Mouse (Mus musculus) gastrocnemius, adult 8-10 months (tissue): ENCODE results near the gene Fhl1. TPM values are rescaled to one million over a fixed set of nuclear protein-coding genes. Genes with fewer than 3 reads are reported as not detected.
A peak's percentile ranks its signal among the peaks of the same experiment; 100 is the strongest.

Source experiments
- DNase-seq, 2 experiments: peaks; one replicate each; pipeline ENCODE4 v3.0.0; 2022; ENCODE audit warnings: low spot score in 2 of 2
- total RNA-seq, 4 experiments: library from RNA; stranded (reverse); gene quantifications; 2 replicates each; pipeline ENCODE4 v1.2.4; 2022

The Fhl1 gene
- total RNA-seq, result 1,000 to 10,000 TPM in 2 of 4 experiments, 100 to 1,000 TPM in 2; 965 to 1,061 (median 1,004) TPM

DNA sequence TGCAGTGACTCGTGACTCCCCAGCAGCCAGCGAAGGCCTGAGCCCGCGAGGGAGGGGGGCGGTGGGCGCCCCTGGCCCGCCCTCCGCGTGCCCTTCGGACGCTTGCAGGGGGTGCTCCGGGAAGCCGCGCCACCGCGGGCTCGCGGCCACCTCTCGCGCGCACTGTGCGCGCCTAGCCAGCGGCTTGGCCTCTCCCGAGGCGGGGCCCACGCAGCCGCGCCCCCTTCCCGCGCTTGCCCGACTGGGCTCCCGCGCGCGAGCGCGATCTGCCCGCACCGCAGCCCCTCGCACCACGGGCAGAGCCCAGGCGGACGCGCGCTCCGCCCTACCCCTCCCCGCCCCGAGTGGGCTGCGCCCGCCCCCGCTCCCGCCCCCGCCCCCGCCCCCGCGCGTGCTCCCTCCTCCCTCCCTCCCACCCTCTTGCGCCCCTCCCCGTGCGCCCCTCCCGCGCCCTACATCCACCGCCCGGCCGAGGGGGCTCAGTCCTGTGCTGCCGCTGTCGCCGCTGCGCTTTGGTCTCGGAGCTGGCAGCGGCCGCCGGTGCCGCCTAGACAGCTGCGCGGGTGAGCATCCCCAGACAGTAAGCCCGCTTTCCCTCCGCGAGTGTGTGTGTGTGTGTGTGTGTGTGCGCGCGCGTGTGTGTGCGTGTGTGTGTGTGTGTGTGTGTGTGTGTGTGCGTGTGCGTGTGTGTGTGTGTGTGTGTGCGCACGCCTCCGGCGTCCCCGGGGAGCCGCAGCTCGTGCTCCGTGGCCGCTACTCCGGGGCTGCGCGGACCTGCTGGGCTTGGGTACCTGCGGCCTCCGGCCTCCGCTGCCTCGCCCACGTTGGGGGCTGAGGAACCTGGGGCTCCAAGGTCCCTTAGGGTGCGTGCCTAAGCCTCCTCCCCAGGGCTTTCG, at the start of gene Fhl1:
TSS of gene Fhl1 (plus strand) at position 482 of the 896 bp plus-strand sequence.
- DNase-seq, result peak; percentile 16 to 49

DNA sequence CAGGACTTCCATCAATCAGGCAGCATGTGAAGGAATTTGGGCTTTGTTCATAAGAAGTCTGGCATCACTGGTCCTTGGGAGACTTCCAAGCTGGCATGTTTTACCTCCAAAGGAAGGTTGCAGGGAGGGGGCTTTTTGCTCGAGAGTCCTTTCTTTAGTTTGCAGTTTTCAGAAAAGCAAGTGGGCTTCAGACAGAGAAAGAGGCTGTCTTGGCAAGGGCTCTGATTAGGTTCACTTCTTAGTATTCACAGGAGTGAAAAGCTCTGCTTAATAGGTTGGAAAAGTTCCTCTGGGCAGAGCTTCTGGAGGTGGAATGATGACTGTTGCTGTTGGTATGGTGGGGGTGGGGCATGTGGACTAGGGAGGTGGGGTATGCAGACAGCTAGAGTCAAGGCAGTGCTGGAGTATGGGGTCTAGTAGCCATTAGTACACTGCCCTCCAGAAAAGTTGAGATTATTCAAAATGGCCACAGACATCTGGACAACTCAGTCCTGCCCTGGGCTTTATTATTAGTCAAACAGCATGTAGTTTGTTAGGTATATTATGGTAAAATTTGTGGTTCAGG, 49.3 kb upstream of the Fhl1 start:
- no peak for DNase-seq

DNA sequence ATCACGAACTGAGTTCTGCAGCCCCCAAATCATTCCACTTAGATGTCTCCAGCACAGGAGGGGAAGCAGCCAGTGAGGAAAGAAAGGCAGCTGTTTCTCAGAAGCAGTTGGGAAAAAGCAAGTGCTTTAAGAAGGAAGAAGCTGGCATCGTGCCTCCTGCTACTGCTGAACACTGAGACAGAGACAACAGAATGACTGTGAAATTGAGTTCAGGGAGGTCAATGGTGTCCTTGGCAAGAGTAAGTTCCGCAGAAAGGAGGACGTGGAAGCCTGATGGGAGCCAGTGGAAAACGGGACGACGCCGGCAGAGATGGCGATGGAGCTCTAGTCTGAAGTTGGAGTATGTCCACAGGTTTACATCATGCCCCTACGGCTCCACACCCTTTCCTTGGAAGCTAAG, 48.1 kb upstream of the Fhl1 start:
- DNase-seq, result peak in 1 of 2 experiments; percentile 11

GRCm38 (mm10) chrX:56692554-56692953, 39.0 kb upstream of the Fhl1 start:
- DNase-seq, result no peak

GRCm38 (mm10) chrX:56694539-56694938, 37.0 kb upstream of the Fhl1 start:
- DNase-seq, result no peak

- no peak for DNase-seq
Measured at GRCm38 (mm10) chrX:56697199-56697780, 34.3 kb upstream of the Fhl1 start.

DNA sequence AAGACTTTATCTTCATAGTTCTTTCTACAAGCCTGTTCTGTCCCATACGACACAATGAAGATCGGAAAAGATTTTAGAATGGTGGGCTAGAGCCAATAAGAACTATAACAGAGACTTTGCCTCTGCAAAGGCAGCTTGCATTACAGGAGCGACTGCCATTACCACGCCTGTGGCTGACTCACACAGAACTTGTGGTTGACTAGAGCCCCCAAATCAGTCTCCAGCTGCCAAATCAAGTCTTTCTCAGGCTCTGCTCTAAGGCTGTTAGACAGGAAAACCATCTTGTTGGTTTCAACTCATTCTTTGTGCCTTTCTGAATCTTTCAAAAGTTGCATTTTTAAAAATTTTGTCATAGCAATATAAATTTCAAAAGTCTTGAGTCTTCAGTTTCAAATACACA, 33.7 kb upstream of the Fhl1 start:
- DNase-seq, result no peak

DNA sequence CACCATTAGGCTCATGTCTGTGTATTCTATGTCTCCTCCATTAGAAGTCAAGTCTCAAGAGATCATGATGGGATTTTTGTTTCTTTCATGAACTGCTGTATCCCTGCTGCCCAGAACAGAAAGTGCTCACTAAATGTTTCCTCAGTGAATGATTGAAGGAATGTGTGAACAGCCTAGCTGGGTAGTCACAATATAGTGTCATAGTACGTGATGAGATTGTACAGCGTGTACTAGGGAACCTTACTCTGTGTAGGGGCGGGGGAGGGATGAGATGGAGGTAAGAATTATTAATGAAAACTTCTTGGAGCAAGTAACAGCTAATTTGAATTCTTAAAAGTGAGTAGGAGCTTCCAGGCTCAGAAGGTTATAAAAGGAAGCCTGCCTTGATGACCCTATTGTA, 30.3 kb upstream of the Fhl1 start:
- DNase-seq, result no peak

DNA sequence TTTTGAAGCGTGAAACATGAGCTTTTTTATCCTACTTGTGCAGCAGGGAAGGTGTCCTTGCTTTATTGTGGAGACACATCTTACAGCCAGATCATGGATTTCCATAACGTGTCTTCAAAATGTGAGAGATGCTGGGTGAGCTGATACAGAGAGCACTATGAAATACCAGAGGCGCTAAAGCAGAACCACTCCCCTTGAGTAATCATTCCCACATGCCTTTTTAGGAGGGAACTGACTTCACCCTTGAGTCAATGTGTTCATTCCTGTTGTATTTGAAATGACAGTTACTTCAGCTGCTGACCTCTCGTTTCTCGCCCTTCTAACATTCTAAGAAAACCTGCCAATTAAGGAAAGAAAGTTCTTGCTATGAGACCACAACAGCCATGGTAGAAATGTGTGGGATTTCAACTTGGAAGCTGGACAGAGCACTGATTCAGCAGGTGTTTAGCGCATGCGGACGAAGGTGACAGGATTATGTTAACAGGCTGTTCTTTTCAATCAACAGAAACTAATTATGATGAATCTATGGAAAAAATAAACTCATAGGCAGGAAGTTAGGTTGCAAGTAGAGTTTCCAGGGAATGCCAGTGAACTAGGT, 27.5 kb upstream of the Fhl1 start:
- no peak for DNase-seq

- no peak for DNase-seq
Measured at GRCm38 (mm10) chrX:56708592-56709370, 22.8 kb upstream of the Fhl1 start.

- DNase-seq, result no peak
Measured at GRCm38 (mm10) chrX:56710522-56710921, 21.1 kb upstream of the Fhl1 start.

- DNase-seq, result no peak
Measured at GRCm38 (mm10) chrX:56712666-56713065, 18.9 kb upstream of the Fhl1 start.

DNA sequence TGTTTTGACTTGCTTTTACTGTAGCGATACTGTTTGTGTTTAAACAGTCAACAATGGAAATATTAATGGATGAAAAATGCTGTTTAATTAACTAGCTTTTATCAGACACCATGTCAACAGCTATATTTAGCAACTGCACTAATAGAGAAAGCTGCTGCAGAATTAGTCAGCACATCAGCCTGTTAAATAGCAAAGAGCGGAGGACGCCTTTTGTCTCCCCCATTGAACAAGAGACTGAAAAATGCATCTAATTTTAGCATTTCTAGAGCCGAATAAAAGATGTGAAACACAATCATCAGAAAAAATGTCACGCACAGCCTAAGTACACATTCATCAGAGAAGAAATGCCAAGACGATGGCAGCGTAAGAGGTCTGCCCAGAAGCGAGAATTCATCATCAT, 9.0 kb upstream of the Fhl1 start:
- no peak for DNase-seq

DNA sequence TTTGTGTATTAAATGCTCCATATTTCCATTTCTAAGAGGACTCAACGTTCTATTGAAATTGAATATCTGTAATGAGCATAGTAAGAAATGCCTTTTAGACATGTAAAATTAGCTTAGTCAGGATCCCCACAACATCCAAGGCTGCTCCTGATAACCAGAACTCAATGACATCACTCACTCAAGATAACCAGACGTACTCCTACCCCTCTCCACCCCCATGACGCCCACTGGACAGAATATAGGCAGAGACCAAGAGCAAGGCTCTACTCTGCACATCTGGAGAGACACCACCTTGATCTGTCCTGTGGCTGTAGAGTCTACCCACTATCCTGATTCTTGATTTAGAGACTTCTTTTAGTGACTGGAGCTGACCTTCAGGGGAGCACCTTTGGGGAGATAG, 3.1 kb upstream of the Fhl1 start:
- no peak for DNase-seq

DNA sequence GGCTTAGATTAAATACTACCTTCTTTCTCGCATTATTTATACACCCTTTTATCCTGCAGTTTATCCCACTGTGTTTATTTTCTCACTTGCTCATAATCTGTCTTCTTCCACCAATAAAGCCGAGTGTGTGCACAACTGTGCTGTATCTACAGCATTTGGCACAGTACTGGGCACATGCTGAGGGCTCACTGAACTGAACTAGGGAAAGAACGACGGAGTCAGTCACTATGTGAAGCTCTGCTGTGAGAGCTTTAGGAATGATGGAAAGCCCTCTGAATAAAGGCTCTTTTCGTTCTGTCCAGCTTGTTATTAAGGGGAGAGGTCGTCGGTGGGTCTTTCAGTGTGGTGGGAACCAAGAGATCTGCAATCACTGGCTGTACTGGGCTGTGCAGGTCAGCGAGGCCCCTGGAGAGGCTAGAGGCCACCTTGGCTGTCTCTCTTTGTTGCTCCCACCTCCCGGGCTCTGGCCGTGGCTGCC, 720 bp upstream of the Fhl1 start:
- DNase-seq, result no peak

DNA sequence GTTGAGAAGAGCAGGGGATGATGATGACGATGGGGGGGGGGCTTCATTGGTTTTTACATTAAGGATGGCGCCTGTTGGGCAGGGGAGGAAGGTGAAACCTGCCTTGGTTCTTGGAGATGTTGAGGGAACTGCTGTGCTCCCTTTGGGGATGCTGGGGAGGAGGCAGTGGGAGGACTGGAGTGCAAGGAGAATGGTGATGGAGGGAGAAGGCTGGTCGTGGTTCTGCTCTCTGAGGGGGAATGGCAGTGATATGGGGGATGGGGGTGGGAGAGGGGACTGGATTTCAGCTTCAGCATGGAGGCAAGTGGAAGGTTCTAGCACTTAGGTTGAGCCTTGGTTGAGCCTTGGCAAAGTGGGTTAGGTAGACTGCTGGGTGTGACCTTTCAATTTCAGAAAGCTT, 814 bp downstream of the Fhl1 start:
- no peak for DNase-seq

DNA sequence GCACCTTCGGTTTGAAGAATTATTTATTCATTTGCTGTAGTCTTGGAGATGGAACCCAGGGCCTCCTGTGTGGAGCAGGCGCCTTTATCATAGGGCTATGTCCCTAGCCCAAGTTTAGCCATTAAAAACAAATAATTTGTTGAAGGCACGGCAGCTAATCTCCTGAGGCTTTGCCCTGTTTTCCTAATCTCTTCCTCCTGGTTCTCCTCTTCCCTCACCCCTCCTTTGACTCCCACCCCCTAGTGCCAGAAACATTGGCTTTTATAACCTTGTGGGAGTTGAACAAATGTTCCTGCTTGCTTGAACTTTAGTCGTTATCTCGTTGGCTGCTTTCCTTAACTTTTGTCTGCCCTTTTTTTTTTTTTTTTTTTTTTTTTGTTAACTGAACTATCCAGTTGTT, 2.8 kb downstream of the Fhl1 start:
- DNase-seq, result no peak

GRCm38 (mm10) chrX:56736226-56736625, 4.6 kb downstream of the Fhl1 start:
- no peak for DNase-seq

DNA sequence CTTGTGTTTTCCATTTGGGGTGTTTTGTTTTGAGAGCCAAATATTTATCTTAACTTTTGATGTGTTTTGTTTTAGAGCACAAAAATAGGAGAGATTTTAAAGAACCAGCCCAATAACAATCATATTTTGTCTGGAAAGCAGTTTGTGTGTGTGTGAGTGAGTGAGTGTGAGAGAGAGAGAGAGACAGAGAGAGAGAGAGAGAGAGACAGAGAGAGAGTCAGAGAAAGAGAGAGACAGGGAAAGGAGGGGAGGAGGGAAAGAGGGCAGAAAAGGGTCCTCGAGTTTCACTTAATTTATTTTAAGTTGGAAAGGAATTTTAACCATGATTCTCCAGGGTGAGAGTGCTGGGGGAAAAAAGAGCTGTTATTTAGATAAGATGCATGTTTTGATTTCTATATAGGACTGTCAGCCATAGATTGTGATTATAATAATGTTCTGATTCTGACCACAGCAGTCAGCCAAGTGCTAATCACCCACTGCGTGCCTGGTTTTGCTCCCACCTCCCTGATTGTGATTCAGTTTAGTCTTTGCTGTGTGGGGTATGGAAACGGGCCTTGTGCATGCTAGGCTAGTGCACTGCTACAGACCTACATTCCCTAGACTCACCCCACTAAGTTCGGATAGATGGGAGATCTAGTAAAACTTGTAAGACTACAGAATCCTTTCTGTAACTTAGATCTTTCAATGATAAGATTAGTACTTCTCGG, 6.4 kb downstream of the Fhl1 start:
- no peak for DNase-seq

GRCm38 (mm10) chrX:56741428-56741827, 9.8 kb downstream of the Fhl1 start:
- DNase-seq, result no peak

GRCm38 (mm10) chrX:56751536-56751935, 19.9 kb downstream of the Fhl1 start:
- no peak for DNase-seq
